Mouse (Mus musculus) thymus, adult 2 months (tissue): ENCODE measurements around the gene Gpr82.

Experiments
- CTCF ChIP-seq: fragments of 200-500 bp; IDR thresholded peaks from 2 replicates; pipeline ENCODE4 v1.5.1; 2012; ENCODE audit warnings: mild to moderate bottlenecking, control low read depth, low read length, moderate library complexity, borderline replicate concordance; ENCODE audit not compliant: control insufficient read depth, poor library complexity, insufficient read depth; ENCODE audit errors: extremely low read depth
- POLR2A ChIP-seq: fragments of 200-500 bp; IDR thresholded peaks from 2 replicates; pipeline ENCODE4 v1.6.1; 2012; ENCODE audit warnings: mild to moderate bottlenecking, low read length, control low read depth, moderate library complexity; ENCODE audit not compliant: control insufficient read depth, poor library complexity, insufficient read depth; ENCODE audit errors: extremely low read depth

GRCm38 (mm10) chrX:13668867-13669266 is 7.7 kb downstream of the Gpr82 start:
- TF ChIP-seq CTCF: no peak
- no peak for TF ChIP-seq POLR2A
